8 mouse cellular contexts compared by ENCODE assay signal in the genomic region with DNA sequence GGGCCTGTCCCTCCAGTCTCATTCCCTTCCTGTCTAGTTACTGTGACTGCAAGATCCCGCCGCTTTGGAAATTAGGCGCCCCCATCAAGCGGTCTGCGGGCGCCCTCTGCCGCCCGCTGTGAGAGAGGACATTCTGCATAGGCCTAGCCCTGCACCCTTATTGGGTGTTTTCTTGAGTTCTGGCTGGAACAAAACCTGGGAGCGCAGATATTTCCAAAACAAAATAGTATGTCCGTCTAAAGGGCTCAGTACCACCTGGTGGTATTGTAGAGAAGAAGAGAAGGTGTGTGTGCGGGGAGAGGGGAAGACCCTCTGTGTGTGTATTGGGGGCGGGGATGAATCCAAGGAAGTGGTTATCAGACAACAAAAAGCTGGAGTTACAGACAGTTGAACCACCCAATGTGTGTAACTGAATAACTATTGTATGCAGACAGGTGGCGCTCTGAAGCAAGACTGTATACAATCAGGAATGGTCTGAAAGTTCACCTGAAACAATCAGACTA. TPM values are rescaled to one million over a fixed set of nuclear protein-coding genes. Genes with fewer than 3 reads are reported as not detected.
A peak's percentile ranks its signal among the peaks of the same experiment; 100 is the strongest.
DNase-seq lines count a peak whose midpoint lies in the region; ATAC-seq and TF ChIP-seq lines count a peak whose summit lies in the region.

No protein-coding gene starts in this region.

- no peak overlapping the region for H3K9ac ChIP-seq in hindbrain, embryonic 14.5 days

- TF ChIP-seq CTCF in cerebellum, adult 2 months (IDR thresholded peaks at IDR 0.05; ENCODE audit: borderline replicate concordance, insufficient read depth, low read depth, low read length): peak; percentile 58

- no peak overlapping the region for H3K4me3 ChIP-seq in cerebellum, adult 2 months (replicated peaks; ENCODE audit: insufficient read depth, low read depth, low read length)
- no peak overlapping the region for H3K4me3 ChIP-seq in hindbrain, embryonic 14.5 days (replicated peaks; ENCODE audit: low read length)

- H3K27me3 ChIP-seq in cerebellum, adult 2 months (ENCODE audit: control insufficient read depth, insufficient read depth, low read length): no peaks in the 10 kb centered on the region; the same call in 1 of the 2 replicates
- H3K27me3 ChIP-seq in hindbrain, embryonic 14.5 days (ENCODE audit: control insufficient read depth, insufficient read depth, low read length): peaks cover 34% of the 10 kb centered on the region
- H3K27me3 ChIP-seq in splenic B cell, adult 2 months (ENCODE audit: control insufficient read depth, insufficient read depth, low read length, poor library complexity, severe bottlenecking): no peaks in the 10 kb centered on the region

- no peak for TF ChIP-seq POLR2A in cerebellum, adult 2 months (IDR thresholded peaks at IDR 0.05; ENCODE audit: borderline replicate concordance, insufficient read depth, low read length)

- H3K4me1 ChIP-seq in cerebellum, adult 2 months (ENCODE audit: control insufficient read depth, insufficient read depth, low read length): no peaks in the 10 kb centered on the region
- H3K4me1 ChIP-seq in hindbrain, embryonic 14.5 days (replicated peaks; ENCODE audit: control insufficient read depth, insufficient read depth, low read length): peaks cover 5% of the 10 kb centered on the region; the same call in 1 of the 2 replicates

- WGBS in cerebellum, adult 2 months: 21% methylated on average over 13 of the region's 13 CpGs
- WGBS in hindbrain, embryonic 14.5 days: 12% methylated on average over 13 of the region's 13 CpGs

- peak; percentile 41 for DNase-seq in layer of hippocampus, adult 11-12 months (ENCODE audit: low spot score)
- DNase-seq in layer of hippocampus, adult 9-10 months (ENCODE audit: low spot score): no peak
- DNase-seq in cerebellum, adult 2 months: peak; percentile 28 to 37
- DNase-seq in hindbrain, embryonic 14.5 days (ENCODE audit: low spot score): peak; percentile 82
- DNase-seq in left cerebral cortex, postnatal 25 days (ENCODE audit: low spot score in 2 of 2): peak; percentile 18 to 52
- peak; percentile 84 for DNase-seq in mesoderm, embryonic 11.5 days (ENCODE audit: low read depth, low spot score)
- peak; percentile 46 for DNase-seq in splenic B cell, adult 2 months (ENCODE audit: low read depth, low spot score)

- no peaks in the 10 kb centered on the region for H3K9me3 ChIP-seq in hindbrain, embryonic 14.5 days (ENCODE audit: control insufficient read depth, low read length)

- intact Hi-C loops in left cerebral cortex, postnatal 25 days (cut with DNase I): loop anchor here (2.0 kb wide), 1 partner anchor 256 kb away; no protein-coding TSS in a partner anchor

- peak; percentile 97 for ATAC-seq in frontal cortex, adult (ENCODE audit: low TSS enrichment)
- ATAC-seq in hindbrain, embryonic 14.5 days (ENCODE audit: low FRiP score): peak; percentile 84; the same call in 1 of the 2 replicates

- H3K4me2 ChIP-seq in hindbrain, embryonic 14.5 days (replicated peaks): no peak overlapping the region

- no peaks in the 10 kb centered on the region for H3K36me3 ChIP-seq in hindbrain, embryonic 14.5 days (replicated peaks; ENCODE audit: control insufficient read depth, insufficient read depth)
- no peaks in the 10 kb centered on the region for H3K36me3 ChIP-seq in splenic B cell, adult 2 months (ENCODE audit: control insufficient read depth, insufficient read depth, low read length, poor library complexity, severe bottlenecking)

- no peak overlapping the region for H3K27ac ChIP-seq in cerebellum, adult 2 months (ENCODE audit: insufficient read depth, low read length)
- H3K27ac ChIP-seq in hindbrain, embryonic 14.5 days: no peak overlapping the region

RNA-seq across cellular contexts. Expression of a gene that starts 12.9 kb away (rescaled TPM):
- not detected in 2 replicates for polyA plus RNA-seq in cerebellum, adult 2 months (2012; rRNA removed)
- polyA plus RNA-seq in hindbrain, embryonic 14.5 days (2014; fragmentation: Nextera tagmentation; extraction: Ambion mirVana): not detected in 2 replicates
- total RNA-seq in left cerebral cortex, postnatal 25 days (2021): not detected

RNA-seq across cellular contexts. Expression of a gene that starts 21.0 kb away (rescaled TPM):
- polyA plus RNA-seq in cerebellum, adult 2 months (2012; rRNA removed): 35.3 and 38.8 TPM in 2 replicates
- 58.8 and 62.9 TPM in 2 replicates for polyA plus RNA-seq in hindbrain, embryonic 14.5 days (2014; fragmentation: Nextera tagmentation; extraction: Ambion mirVana)
- 10 to 100 TPM; 38.6 to 39.4 TPM for total RNA-seq in left cerebral cortex, postnatal 25 days (2021)

RNA-seq across cellular contexts. Expression of a gene that starts 36.4 kb away (rescaled TPM):
- 70.7 and 75.2 TPM in 2 replicates for polyA plus RNA-seq in cerebellum, adult 2 months (2012; rRNA removed)
- 21.3 and 24.6 TPM in 2 replicates for polyA plus RNA-seq in hindbrain, embryonic 14.5 days (2014; fragmentation: Nextera tagmentation; extraction: Ambion mirVana)
- total RNA-seq in left cerebral cortex, postnatal 25 days (2021): 10 to 100 TPM; 65.7 to 66.8 TPM

RNA-seq across cellular contexts. Expression of a gene that starts 40.5 kb away (rescaled TPM):
- polyA plus RNA-seq in cerebellum, adult 2 months (2012; rRNA removed): 207 TPM in 2 replicates
- polyA plus RNA-seq in hindbrain, embryonic 14.5 days (2014; fragmentation: Nextera tagmentation; extraction: Ambion mirVana): 566 and 602 TPM in 2 replicates
- total RNA-seq in left cerebral cortex, postnatal 25 days (2021): 100 to 1,000 TPM; 206 to 214 TPM

RNA-seq across cellular contexts. Expression of a gene that starts 40.9 kb away (rescaled TPM):
- polyA plus RNA-seq in cerebellum, adult 2 months (2012; rRNA removed): 21.2 and 21.5 TPM in 2 replicates
- 18.0 and 21.5 TPM in 2 replicates for polyA plus RNA-seq in hindbrain, embryonic 14.5 days (2014; fragmentation: Nextera tagmentation; extraction: Ambion mirVana)
- 10 to 100 TPM; 25.6 to 28.5 TPM for total RNA-seq in left cerebral cortex, postnatal 25 days (2021)
